Mouse (Mus musculus): ENCODE measurements at regions not wholly inside any gene's neighbourhood (a gene's known extent, or its start where the extent isn't known, plus 50 kb on each side); places are given as distances from the start of the nearest gene placed in this dataset.

DNA sequence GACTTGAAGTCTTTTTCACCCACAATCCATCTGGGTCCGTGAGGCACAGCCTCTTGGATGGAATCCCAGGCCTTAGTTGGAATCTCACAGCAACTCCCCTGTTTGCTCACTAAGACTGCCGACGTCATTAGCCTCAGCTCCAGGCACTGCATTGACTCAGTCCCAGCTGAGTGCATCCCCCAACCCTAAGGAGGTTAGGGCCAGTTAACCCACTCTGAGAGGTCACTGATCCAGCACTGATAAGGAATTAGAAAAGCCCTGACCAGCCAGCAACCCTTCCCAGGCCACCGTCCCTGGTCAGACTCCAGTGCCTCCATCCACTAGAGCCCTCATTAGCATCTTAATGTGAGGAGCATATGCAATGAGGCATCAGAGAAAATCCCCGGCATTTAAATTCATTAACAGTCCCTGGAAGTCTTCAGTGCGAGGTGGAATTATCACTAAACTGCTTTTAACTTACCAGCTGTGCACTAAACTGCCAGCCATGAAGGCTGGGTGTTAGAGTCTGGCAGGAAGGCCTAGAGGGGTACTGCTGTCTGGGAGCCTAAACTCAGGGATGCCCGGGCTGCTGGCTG lies 184.2 kb downstream of the Cct6b start:
- no peak for DNase-seq

DNA sequence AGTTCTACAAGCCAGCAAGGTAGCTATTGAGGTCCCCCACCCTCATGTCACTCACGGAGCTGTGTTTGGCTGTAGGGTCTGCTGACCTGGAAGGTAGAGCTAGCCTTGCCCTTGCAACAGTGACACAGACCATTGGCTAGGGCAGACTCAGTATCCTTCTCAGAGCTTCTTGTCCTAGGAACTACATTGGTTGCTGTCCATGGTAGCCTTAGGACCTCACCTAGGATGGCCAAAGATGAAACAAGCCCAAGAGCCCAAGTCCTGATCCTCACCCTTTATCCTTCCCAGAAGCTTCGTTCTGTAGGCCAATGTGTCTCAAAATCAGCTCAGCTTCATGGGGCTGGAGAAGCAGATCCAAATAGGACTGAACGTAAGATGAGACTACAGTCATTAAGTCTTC lies 187.3 kb downstream of the Tmem132e start:
- DNase-seq = no peak

DNA sequence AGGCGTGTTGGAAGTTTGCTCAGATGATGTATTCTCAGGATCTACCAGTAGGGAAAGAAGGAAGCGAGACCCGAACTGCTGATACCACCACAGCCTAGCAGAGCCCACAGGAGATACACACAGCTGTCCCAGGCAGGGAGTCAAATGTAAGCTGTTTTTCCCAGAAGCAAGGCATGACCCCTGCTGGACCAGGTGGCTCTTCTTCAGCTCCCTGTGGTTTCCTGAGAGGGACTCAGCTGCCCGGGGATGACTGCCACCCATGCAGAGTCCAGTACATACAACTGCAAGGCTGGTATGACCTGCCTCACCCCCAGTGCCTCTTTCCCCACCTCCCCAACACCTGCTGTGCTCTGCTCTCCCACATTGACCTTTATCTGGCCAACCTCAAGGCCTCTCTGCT lies 184.4 kb downstream of the Tmem132e start:
- no peak for DNase-seq

DNA sequence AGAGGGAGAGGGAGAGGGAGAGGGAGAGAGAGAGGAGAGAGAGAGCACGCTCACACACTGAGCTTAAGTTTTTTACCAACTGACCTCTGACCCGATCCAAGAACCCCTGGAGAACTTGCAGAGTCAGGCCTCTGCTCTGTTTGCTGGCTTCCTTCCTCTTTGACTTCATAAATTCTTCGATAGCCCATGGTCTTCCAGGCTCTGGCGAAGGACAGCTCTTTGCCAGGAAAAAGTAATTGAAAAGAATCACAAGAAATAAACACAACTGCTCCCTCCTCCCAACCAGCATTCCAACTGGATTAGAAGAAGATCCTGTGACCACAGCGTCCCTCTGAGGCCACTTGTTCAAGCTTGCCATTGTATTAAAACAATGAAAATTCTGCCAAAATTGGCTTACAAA lies 182.8 kb downstream of the Tmem132e start:
- no peak for DNase-seq

DNA sequence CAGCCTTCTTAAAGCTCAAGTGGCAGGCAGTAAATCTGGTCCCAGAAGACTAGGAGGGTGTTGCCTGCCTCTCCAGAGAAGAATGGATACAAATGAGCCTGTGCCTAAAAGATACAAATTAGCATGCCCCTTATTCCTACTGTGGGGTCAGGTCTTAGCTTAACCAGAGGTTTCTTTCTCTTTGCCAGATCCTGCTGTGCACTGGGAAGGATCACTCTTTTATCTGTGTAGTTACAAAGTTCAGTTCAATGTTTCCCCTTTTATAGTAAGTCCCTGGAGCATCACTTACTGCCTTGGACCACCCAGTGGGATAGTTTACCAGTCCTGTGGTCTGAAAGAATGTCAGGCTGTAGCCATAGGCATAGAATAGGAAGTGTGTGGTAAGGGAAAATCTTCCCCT lies 181.1 kb downstream of the Tmem132e start:
- DNase-seq = no peak

DNA sequence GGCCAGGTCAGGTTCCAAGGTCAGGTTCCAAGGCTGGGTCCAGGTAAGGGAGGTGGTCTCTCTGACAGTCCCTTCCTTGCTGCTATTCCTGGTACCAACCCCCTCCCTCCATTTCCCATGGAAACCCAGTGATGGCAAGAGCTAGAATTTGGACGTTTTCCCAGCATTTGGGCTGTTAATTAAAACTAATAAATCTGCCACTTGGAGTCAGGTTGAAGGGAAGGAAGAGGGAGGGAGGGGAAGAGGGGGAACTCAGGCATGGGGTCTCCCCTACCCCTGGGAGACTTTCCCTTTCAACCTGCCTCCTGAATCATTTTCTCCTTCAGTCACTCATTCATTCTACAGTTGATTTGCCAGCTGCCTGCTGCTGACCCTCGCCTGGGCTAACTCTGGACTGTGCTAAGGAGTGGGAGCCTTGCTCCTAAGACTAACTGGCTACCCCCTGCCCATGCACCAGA lies 179.5 kb downstream of the Tmem132e start:
- DNase-seq = no peak

DNA sequence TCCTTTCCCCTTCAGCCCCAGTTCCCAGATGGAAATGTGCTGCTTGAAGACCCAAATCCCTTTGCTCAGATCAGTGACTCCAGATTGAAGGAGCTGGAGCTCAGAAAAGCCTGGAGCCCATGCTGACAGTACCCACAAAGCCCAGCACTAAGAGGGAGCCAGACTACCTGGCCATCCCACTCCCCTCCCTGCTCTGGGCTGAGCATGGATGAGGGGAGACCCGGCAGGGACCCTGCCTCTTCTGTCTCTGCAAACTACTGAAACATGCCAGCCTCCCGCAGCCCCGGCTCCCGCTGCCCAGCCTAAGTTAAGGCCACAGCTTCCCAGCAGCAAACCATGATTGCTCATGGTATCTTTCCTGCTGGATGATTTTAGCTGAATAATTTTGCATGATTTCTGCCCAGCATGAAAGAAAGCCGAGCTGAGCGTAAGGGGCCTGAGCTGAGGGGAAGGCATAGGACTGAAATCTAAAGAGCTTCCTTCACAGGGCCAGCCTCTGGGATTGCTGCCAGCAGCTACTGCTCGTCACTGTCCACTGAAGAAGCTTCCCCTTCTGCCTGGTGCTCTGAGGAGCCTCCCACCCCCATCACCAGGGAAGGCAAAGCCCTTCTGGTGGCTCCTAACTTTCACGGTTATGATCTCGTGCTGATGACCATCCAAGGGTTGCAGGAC lies 178.4 kb downstream of the Tmem132e start:
- peak; percentile 22 for DNase-seq

DNA sequence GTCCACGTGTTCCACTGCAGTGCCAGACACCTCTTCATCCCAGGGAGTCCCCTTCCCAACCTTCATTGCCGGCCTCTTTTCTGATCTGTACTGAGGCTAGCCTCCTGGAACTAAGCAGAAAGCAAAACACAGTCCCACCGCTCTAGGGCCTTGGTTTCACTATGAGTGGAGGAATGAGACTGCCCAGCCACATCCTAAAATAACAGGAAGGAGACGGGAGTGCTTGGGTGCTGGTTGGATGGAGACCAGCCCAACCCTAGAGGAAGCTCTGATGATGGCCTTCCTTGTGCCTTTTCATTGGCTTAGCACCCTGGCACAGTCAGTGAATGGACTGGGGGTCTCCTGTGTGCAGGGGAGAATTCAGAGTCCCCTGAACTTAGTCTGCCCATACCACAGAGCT lies 177.4 kb downstream of the Tmem132e start:
- no peak for DNase-seq

DNA sequence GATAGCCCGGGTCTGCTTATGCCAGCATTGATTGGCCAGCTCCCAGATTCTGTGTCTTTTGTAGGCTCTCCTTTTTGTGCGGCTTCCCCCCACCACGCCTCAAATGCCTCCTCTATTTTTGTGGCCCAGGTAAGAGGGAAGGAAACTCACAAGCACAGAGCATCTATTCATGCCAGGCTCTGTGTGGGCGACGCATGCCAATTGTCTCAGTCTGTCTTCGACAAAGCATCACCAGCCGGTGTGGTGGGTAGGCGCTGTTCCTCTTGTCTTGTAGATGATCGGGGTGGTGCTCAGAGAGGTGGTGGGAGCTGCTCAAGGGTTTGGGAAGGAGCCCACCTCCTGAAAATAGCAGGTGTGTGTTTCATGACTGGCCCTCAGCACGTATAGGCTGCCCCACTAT lies 175.5 kb downstream of the Tmem132e start:
- DNase-seq = no peak

DNA sequence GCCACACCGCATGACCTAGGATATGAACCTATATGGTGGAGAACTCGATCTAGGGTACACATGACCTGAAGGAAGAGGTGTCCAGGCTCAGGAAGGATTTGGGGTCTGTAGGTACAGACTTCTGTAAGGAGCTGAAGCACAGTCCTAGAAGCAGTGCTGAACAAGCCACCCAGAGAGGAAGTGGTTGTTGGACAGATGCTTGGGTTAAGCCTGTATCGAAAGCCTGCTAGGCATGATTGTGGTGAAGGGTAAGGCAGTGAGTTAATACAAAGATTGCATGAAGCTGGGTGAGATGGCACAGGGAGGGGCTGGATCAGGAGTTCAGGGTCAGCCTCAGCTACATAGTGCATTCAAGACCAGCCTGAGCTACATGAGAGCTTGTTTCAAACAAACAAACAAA lies 153.3 kb downstream of the Tmem132e start:
- no peak for DNase-seq

DNA sequence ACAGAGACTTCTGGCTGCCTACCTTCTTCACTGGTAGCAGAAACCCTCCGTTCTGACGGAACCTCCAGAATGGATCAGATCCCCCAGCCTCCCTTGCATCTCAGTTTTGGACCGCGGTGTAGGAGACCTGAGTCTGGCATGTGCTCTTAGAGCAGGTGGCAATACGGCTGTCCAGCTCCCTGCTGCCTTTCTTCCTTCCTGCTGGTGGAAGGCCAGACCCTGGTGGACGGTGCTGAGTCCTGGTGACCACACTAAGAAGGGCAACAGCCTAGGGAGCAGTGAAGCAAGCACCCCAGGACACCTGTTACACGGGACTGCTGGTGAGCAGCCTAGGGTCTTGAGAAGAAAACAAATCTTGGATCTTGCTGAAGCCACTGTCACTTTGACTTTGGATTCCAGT lies 152.7 kb downstream of the Tmem132e start:
- no peak for DNase-seq

DNA sequence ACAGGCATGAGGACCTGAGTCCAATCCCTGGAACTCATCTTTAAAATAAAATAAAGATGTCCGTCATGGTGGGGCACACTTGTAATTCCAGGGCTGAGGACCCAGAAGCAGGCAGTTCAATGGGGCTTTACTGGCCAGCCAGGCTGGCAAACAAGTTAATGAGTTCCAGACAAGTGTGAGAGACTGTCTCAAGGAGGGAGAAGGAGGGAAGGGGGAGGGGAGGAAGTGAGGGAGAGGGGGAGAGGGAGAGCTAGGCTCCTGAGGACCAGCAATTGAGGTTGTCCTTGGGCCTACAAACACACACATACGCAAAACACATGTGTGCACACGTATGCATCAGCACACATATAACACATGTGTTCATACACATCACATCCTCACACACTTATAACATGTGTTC lies 149.2 kb downstream of the Tmem132e start:
- no peak for DNase-seq

DNA sequence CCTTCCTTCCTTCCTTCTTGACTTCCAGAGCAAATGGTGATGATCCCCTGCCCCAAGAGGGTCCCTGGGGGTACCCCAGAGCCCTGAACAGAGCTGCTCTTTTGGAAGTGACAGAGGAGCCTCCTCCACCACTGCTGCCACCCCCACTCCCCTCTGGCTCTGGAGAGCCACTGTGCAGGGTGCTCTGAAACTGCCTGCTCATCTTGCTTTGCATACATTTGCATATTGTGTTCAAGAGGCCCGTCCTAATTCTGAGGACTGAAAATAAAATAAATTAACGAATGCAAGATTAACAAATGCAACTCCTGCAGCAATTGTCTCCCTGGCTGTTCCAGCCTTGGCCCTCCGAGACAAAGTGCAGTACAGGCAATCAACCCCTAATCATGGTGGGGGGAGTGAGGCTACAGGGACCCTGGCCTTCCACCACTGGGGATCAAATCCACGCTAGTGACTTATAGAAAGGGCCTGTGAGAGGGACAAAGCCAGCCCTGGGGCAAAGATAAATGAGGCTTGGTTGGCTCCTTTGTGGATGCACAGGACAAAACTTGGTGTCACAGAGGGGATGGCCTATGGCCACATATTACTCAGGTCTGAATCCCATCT lies 134.6 kb downstream of the Tmem132e start:
- no peak for DNase-seq

DNA sequence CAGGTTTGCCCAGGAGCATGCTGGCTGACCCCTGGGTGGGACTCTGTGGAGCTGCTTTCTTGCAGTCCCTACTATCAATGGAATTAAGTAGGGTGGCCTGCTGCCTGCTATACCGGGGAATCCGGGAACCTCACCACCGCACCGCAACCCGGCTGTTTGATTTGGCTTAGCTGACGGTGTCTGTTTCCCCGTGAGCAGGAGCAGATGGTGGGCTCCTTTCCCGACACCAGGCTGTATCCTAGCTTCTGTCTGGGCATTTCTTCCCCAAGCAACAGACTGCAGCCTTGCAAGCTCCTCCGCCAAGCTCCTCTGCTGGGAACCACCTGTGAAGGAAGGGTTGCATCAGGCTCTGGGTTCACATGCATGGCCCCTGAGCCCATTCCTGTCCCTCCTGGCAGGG lies 132.7 kb downstream of the Tmem132e start:
- DNase-seq = no peak

DNA sequence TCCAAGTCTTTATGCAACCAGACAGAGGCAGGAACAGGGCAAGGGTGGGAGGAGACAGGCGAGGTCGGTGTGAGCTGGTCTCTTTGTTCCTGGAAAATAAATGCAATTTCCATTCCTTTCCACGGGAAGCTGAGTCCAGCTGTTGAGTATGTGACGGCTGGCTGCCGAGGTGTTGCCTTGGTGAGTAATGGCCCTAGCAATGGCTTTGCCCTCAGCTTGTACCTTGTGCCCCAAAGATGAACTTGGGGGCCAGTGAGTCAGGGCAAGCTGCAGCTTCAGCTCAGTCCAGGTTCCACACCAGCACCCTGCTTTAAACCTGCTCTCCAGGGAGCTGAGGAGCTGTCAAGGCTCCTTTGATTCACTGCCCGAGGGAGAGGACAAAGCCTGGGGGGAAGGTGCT lies 130.0 kb downstream of the Tmem132e start:
- peak; percentile 7 for DNase-seq

DNA sequence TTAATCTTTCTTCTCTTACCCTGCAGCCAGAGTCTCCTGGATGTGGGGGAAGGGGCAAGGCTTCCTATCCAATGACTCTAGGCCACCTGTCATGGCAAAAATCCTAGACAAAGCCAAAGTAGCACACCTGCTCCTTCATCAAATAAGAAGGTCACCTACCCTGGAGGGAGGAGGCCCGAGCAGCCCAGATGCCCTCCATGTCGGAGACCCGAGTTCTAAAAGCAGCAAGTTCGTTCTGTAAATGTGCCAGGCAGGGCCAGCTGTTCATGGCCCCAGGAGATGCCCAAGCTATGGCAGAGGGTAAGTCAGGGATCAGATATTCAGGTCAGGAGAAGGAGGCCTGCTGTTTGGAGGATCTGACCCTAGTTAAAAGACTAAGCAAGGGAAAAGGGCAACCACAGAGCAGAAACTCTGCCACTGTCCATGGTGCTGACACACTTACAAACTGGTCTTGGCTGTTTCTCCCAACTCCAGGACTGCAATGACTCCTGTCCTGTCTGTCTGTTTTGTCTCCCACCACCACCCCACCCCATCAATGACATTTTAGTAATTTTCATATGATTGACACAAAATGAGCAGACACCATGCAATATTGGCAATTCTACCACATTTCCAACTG lies 125.9 kb downstream of the Tmem132e start:
- DNase-seq = peak; percentile 47

DNA sequence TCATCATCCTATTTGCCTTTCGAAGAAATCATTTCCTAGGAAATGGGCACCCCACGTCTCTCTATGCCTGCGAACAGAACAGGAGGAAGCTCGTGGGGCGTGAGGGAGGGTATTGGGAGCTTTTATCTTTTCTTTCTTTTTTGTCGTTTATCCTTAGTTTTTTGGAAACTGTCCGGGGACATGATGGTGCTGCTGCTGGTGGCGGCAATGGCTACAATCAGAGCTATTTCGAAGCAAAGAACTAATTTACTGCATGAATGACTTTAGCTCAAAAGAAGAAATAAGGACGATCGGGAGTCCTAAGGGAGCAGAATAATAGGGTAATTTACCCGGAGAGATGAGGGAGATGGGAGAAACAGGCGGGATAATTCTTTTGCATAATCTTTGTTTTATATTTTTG lies 119.9 kb downstream of the Tmem132e start:
- DNase-seq = no peak

Data from adrenal gland, postnatal 14 days (tissue).